Mouse (Mus musculus) thymus, postnatal 36 days (tissue): ENCODE results near the gene Dlx2.

Experiments used
- DNase-seq, 2 experiments: peaks; one replicate each; pipeline ENCODE4 v3.0.0; 2022; ENCODE audit warnings: mixed read lengths in 2 of 2

Gene Dlx2

DNA sequence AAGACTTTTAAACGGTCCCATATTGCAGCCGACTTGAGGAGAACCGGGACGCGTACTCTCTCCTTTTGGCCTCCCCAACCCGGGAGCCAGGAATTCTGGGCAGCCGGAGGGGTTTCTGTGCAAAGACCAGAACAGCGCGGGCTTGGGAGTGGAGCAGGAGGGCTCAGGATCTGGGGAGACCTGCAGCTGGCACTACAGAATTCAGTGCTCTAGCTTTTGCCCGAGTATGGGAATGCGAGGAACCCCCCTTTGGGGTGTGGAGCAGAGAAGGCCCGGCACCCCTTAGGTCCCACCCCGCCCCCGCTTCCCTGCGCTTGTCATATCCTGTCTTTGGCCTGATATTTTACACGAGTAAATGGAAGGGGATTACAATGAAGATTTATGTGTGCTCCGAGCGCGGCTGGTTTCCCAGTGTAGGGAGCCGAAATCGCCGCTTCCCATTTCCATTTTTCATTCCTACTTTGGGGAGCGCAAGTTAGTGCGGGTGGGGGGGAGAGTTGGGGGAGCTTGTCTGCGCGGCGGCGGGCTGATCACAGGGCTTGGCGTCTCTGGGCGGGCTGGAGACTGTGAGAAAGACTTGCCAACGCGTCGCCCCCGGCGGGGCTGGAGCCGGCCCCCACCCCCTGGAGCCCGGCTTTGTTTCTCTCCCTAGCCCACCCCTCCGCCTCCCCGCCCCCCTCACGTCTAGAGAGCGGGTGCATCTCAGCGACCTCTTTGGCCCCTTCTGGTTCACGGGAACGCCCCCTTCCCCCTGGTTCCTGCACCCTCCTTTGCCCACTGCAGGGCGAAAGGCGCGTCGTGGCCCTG, 5.7 kb downstream of the Dlx2 start:
- DNase-seq, result peak in 1 of 2 experiments; percentile 26

DNA sequence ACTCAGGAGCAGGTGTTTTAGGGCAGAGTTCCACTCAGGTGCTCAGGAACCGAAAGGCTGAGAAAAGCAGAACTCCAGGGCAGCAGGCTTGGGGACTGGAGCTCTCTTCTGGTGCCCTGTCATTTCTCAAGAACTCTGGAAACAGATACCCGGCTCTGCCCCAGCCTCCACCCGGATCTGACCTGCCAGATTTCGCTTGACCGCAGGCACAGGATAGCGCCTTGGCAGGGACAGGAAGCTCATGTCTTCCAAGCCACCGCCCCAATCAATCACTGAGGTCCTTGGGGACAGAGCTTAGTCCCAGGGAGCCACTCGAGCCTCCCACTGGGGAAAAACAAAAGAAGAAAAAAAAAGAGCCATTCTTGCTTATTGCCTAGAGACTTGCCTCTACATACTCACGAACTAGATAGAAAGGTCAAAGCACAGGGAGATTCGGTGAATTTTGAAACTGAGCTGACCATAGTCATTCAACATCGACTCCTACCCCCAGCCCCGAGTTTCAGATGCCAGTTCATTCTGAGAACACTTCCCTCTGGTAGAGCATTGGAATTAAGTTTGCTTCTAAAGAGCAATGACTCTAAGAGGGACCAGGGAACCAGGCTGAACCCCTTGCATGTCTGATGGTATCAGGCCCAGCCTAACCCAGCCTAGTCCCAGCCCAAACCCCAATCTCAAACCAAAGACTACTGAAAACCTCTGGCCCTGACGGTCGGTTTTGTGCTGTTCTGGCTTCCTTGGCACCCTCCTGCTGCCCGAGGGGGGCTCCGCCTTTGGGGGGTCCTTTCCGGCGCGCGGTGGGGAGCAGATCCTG, 12.1 kb downstream of the Dlx2 start:
- peak in 1 of 2 experiments; percentile 3 for DNase-seq

DNA sequence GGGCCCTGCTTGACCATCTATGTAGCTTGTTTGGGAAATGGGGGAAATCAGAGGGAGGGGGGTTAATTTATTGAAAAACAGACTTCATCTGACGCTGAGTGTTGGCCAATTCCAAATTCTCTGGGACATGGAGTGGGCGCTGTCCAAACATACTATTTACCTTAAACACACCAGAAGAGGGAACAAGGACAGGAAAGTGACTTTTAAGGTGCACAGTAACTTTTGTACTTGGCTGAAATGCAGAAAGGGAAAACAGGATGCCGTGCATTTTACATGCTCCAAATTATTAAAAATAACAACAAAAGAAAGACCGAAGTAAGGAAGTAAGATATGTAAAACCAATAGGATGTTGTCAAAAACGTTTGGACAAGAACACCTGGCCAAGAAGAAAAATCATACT, 13.5 kb downstream of the Dlx2 start:
- DNase-seq, result no peak

DNA sequence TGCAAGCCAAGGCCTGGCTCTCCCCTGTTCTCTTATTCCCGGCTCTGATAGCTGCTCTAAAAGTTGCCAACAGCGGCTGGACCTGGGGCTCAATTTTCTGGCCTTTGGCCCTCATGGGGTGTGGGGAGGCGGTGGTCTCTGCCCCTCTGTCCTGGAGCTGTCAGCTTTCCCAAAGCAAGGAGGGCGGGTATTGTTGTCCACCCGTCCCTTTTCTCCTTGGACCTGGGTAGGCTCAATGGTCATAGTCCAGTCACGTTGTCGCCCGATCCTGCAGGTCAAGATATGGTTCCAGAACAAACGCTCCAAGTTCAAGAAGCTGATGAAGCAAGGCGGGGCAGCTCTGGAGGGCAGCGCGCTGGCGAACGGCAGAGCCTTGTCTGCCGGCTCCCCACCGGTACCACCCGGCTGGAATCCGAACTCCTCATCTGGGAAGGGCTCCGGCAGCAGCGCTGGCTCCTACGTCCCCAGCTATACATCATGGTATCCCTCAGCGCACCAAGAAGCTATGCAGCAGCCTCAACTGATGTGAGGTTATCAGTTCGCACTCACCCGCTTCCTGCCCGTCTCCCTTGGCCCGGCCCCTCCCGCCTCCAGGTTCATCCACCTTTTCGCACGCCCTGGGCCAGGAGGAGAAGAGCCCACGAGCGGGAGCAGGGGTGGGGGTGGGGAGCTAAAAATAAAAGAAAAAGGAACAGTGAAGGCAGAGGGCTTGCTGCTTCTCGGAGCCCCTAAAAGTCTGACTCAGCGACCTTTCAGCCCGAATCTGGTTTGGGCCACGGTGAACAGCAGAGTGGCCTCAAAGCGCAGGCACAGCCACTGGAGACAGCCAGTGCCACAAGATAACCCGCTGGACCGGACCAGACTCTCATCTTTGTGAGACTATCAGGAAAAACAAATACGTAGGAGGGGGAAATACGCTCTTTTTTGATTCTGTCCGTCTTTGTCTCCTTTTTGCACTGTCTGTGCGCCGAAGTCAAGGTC, 14.3 kb downstream of the Dlx2 start:
- no peak for DNase-seq

DNA sequence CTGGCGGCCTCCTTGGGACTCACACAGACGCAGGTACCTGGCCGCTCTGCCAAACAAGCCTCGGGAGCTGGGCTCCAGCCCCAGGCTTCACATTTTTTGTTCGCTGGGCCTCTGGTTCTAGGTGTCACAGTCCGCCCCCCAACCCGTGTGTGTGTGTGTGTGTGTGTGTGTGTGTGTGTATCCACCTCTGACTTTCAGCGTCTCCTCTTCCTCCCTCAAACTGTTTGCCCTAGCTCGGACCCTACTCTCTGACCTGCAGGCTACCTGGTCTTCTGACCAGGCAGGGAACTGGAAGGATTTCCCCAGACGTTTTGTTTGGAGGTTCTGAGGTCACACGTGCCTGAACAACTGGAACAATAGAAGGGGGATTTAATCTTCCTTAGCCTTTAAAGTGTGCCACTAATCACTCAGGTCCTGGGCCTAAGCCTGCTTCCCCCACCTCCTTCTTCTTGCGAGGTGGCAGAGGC, 15.4 kb downstream of the Dlx2 start:
- no peak for DNase-seq

DNA sequence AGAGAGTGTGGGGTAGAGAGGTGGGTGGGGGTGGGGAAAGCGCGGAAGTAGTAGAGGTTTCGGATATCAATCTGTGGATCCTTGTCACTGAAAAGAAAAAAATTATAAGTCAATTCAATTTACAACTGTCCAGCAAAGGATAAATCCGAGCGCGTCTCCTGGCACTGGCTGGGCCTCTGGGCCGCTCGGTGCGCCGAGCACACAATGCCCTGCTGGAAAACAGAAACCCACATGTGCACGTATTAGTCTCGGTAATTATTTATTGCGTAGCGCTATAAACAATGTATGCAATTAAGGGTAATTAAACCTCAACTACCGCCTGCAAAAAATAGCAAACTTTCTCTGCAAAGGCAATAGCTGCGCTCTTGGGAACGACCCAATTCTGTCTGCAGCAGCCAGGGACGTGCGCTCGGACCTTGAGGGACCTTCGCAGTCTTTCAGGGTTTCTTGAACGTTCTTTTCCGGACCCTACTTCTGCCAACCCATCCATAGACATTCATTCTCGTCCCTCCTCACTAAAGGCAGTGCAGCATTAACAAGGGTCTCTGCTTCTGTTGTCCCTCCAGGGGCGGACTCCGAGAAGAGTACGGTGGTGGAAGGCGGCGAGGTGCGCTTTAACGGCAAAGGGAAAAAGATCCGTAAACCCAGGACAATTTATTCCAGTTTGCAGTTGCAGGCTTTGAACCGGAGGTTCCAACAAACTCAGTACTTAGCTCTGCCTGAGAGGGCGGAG, 16.0 kb downstream of the Dlx2 start:
- DNase-seq, result no peak

DNA sequence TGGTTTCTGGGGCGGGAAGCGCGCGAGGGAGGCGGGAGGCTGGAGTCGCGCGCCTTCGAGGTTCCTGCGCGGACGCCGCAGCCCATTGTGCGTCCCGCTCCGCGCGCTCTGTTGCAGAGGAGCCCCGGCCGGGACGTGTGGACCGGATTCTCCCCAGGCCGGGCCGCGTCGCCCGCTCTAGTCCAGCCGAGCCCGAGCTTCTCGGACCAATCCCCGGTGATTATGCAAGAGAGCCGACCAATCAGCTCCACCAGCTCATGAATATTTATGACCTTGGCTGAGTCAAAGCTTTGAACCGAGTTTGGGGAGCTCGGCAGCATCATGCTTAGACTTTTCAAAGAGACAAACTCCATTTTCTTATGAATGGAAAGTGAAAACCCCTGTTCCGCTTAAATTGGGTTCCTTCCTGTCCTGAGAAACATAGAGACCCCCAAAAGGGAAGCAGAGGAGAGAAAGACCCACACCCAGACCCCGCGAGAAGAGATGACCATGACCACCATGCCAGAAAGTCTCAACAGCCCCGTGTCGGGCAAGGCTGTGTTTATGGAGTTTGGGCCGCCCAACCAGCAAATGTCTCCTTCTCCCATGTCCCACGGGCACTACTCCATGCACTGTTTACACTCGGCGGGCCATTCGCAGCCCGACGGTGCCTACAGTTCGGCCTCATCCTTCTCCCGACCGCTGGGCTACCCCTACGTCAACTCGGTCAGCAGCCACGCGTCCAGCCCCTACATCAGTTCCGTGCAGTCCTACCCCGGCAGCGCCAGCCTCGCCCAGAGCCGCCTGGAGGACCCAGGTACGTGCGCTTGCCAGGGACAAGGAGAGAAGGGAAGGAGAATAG, 16.8 kb downstream of the Dlx2 start:
- peak; percentile 61 to 66 for DNase-seq

DNA sequence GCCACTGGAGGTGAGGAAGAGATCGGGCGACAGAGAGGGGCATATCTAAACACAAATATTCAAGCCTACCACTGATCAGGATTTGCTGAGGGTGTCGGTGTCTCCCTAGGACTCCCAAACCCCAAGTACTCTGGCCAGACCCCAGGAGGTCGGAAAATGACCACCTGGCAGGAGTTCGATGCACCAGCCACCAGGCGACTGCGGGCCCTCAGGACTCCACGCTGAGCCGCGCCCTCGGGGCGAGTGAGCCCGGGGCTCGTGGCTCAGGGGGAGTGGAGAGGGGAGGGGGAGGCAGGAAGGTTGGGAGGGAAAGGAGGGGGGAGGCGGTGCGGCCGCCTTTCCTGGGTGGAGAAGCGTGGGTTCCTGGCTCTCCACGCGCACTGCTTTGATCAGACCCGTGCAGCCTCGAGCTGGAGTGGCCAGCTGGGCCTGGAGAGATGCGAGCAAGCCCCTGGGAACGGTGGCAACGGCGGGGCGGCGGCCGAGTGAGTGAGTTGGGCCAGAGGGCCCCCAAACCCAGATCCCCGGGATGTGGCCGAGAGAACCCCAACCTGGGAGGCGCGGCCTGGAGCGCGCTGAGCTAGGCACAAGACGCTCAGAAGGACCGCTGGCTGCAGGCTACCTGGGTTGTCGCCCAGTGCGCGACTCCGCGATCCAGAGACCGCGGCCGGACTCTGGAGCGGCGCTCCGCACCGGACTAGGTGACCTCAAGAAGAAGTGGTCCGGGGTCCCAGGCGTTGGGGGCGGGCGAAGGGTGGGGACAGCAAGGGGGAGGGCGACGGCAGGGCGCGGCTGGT, 17.6 kb downstream of the Dlx2 start:
- peak in 1 of 2 experiments; percentile 41 for DNase-seq

DNA sequence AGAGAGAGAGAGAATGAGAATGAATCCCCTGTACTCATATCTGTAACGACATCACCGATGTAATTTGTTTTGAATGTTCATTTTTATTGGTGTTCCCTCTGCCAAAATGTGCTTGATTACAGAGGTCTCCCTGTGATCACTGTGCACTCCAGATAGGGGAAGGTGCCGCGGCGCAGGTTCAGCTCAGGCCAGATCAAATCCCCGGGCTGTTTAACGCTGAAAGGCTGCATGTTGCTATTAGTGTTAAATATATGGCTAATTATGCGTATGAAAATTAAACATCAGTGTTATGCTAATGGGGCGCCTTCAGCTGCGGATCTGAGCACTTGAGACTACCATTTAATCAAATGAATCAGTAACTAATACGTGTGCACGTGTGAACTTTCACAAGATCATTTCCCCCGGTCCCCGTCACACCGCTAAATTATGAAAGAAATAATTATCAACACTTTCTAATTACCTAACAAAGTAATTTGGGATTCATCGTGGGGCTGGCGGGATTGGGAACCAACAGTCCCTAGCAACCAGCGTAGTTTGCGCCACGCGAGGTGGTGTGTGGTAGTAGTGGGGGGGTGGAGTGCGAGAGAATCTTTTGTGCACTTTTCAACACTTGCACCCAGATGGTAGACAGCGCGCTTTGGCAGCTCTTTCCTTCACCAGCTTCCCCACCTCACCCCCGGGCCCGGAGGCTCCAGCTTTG, 18.4 kb downstream of the Dlx2 start, which contains the start of gene Dlx1:
TSS of gene Dlx1 (plus strand) at position 100 of the 700 bp plus-strand sequence.
- peak in 1 of 2 experiments; percentile 35 for DNase-seq

DNA sequence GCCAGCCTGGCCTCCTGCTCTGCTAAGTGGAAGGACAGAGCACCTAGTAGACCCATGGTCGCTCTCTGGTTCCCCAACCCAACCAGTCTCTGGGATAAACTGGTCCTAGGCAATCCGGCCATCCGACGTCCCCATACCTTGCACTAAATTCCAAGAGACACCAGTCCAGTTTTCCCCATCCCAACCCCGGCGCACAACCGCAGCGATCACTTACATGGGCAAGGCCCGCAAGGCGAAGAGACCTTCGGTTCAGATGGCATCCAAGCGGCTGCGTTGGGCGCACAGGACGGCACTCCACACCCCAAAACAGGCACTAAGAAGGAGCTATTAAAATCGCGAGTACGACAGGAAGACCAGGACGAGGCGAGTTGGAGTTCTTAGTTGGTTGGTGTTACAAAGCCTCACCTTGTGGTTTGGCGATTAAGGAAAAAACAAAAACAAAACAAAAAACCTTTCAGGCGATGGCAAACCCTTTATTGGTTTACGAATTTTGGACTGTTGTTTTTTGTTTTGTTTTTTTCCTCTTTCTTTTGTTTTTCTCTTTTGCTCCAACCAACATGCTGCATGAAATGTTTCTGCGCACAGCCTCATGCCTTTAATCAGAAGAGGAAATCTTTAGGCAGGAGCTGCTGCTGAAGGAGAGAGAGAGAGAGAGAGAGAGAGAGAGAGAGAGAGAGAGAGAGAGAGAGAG, 19.1 kb downstream of the Dlx2 start:
- DNase-seq, result peak in 1 of 2 experiments; percentile 17

DNA sequence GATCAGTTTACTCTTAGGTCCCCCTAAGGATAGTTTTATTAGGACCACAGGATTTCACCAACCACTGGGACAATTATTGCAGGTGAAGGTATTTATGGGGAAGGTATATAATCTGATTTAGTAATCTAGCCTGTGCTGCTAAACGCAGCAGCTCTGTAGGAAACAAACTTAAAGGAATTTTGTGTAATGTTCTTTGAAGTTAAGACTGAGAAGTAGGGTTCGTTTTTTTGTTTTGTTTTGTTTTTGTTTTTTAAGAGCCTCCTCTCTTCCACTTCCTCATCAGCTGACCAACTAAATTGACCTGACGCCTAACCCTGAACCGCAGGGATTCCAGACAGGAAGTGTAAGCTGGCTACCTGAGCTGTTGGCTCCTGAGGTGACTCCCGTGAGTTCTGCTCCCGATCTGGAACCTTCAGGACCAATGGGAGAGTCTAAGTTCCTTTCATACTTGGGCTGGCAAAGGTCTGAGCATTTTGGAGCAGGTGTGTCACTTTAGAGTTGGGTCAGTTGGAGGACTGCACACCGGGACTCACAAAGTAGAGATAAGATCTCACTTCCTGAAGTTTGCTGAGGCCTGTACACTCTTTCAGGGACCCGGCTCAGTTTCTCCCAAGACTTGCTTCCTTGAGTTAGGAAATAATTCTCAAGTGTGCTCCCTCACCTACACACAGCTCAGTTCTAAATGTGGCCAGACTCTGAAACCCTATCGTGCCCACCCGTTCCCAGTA, 19.8 kb downstream of the Dlx2 start:
- DNase-seq, result no peak

DNA sequence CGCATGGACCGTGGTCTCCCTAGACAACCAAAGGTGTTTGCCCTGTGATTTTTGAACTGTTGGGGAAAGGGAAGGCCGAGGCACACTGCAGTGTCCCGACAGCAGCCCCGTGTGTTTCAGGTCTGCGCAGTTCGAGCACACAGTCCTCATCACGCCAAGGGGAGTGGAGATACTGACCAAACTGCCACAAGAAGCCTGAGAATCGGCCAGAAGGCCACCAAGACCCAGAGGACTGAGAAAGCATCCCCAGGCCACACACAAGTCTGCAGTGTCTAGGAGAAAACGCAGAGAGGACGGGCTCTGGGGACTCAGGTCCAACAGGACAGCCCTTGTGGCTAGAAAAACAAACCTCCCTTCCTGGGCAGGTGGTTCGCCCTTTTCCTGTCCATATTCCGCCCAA, 21.8 kb downstream of the Dlx2 start:
- DNase-seq, result no peak

DNA sequence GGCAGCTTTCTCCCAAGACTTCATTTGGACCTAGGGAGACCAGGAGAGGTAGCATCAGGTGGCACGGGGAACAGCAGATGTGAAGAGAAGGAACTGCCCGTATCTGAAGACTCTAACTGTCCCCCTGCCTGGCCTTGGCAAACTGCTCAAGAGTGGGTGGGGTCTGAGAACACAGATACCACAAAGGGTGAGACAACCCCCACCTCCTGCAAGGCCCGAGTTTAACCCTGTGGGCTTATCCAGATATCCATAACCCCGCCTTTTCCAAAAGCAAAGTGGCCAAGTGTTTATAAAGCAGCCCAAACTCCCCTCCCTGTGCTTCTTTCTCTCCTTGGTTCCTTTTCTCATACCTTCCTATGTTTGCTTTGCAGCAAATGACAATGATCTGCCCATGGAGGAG, 23.1 kb downstream of the Dlx2 start:
- DNase-seq, result peak in 1 of 2 experiments; percentile 24

DNA sequence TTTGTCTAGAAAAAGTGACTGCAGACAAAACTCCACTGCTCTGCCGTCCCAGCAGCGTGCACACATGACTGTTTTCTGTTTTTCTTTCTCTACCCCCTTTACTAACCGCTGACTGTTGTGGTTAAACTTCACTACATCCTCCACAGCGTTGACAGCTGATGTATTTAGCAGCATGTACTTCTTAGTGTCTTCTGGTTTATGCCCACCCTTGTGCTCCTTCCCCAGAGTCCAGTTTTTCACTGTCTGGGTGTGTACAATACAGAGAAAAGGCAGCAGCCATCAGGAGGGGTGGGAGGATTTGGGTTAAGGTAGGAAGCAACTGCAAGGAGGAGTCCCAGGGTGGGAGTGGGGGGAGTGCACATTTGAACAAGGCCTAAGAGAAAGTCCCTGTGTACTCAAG, 23.7 kb downstream of the Dlx2 start:
- peak in 1 of 2 experiments; percentile 50 for DNase-seq

DNA sequence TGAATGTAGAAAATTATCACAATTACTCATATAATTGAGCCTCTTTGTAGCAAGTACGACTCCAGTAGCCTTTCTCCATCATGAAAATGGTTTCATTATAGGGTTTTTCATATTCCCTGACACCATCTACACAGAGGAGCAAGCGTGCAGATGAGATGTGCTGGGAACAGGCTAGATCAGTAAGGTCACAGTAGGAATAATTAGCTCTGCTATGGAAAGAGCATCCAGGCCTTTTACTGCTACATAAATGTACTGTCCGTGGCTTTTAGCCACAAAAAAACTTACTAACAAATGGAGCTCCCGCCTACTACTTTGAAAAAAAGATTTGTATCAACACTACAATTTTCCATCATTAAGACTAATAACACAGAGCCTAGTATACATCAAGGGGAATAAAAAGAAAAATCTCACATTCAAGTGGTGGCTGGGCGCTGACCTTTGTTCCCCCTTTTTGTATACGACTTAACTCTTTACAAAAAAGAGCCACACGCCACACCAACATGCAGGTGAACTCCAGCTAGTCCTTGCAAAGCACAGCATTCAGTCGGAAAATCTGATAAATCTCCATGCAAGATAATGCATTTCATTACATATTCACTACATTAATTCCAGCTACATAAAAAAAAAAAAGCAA, 29.0 kb downstream of the Dlx2 start:
- DNase-seq, result no peak

DNA sequence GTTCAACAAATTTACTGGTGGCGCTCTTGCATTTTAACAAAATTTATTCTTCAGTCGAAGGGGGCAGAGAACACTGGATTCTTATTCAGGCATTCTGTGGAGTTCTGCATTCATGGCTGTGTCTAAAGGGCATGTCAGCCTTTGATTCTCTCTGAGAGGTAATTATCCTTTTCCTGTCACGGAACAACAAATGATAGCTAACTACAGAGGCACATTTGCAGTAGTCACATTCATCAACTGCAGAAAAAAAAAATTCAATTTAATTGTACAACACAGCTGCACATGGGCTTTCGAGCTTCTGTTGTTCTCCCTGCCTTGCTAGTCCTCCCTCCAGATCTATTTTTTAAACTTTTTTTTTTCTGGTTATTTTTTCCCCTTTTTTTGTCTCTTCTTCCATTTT, 29.6 kb downstream of the Dlx2 start:
- DNase-seq, result no peak

DNA sequence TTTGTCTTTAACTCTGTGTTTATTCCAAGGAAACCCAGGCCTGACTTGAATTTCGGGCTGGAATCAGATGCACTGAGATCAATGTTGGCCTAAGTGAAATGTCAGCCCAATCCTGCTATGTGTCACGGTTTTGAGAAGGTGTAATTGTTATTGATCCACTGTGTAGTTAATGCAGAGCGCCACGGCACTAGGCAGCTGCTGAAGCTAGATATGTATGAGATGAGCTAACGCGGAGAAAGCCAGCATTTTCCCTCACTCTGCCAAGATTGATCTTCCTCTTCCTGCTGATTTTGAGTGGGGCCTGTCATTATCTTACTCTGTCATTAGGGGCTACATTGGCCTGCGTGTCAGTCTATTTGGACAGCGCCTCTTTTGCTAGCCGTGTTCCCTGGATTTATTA, 34.2 kb downstream of the Dlx2 start:
- DNase-seq, result no peak

DNA sequence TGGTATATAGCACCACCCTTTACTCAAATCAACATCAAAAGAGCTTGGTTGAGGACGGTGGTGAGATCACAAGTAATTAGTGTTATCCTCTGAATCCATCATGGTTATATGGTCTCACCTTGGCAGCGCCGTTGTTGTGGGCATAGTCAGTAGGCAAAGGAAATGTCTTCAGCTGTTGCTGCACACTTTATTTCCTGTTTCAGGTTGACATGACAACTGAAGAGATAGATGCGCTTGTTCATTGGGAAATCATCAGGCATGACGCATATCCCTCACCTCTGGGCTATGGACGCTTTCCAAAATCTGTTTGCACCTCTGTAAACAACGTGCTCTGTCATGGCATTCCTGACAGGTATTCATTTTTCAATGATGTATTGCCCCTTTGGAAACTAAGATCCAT, 35.3 kb downstream of the Dlx2 start:
- no peak for DNase-seq
